8 mouse cellular contexts compared by ENCODE assay signal in the genomic region with DNA sequence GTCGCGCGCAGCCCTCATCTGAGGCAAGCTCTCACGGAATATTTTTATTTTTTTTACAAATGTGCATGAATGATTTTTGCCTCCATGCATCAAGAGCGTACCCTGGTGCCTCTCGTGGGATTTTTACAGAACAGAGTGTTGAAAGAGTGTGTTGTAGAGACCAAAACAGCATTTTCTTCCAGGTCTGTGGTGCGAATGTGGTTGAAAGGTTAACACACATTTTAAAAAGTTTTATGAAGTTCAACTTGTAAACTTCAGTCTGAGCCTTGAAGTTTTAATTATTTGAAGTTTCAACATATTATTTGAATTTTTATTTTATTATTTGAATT. TPM values are rescaled to one million over a fixed set of nuclear protein-coding genes. Genes with fewer than 3 reads are reported as not detected.
DNase-seq lines count a peak whose midpoint lies in the region; ATAC-seq and TF ChIP-seq lines count a peak whose summit lies in the region.

No protein-coding gene starts in this region.

- H3K9me3 ChIP-seq in CH12.LX (replicated peaks; ENCODE audit: low read length): no peaks in the 10 kb centered on the region
- no peaks in the 10 kb centered on the region for H3K9me3 ChIP-seq in forebrain, embryonic 15.5 days
- H3K9me3 ChIP-seq in liver, embryonic 16.5 days (replicated peaks; ENCODE audit: control insufficient read depth, low read length): no peaks in the 10 kb centered on the region

- H3K4me1 ChIP-seq in heart, adult 2 months (ENCODE audit: control insufficient read depth, insufficient read depth, low read length): peaks cover 1% of the 10 kb centered on the region; the same call in 1 of the 2 replicates
- peaks cover 5 to 23% of the 10 kb centered on the region in 2 experiments for H3K4me1 ChIP-seq in CH12.LX (ENCODE audit: control insufficient read depth in 1 of 2, insufficient read depth in 2 of 2)
- peaks cover 25% of the 10 kb centered on the region for H3K4me1 ChIP-seq in forebrain, embryonic 15.5 days
- H3K4me1 ChIP-seq in liver, embryonic 16.5 days (ENCODE audit: control insufficient read depth, low read depth, low read length): peaks cover 32% of the 10 kb centered on the region

- dilution Hi-C loops in CH12.LX (cut with MboI; ENCODE audit: extremely low pct_ligation_motif_present, extremely low pct_unique_long_range_greater_than_20kb, low sequenced_read_pairs): no loop called here

- H3K9ac ChIP-seq in heart, adult 2 months (ENCODE audit: low read depth, low read length): peak overlapping the region; percentile 25; the same call in 1 of the 2 replicates
- peak overlapping the region; percentile 59 for H3K9ac ChIP-seq in CH12.LX (ENCODE audit: insufficient read depth, low read depth)
- H3K9ac ChIP-seq in forebrain, embryonic 15.5 days (replicated peaks): peak overlapping the region; percentile 67
- peak overlapping the region; percentile 47 for H3K9ac ChIP-seq in liver, embryonic 16.5 days (ENCODE audit: low read depth, low read length)

- H3K36me3 ChIP-seq in heart, adult 2 months (ENCODE audit: control insufficient read depth, insufficient read depth, low read length): no peaks in the 10 kb centered on the region
- peaks cover 27 to 36% of the 10 kb centered on the region in 2 experiments for H3K36me3 ChIP-seq in CH12.LX (replicated peaks in 1 of 2; ENCODE audit: control insufficient read depth in 1 of 2, insufficient read depth in 1 of 2, low read length in 1 of 2)
- peaks cover 26% of the 10 kb centered on the region for H3K36me3 ChIP-seq in forebrain, embryonic 15.5 days
- 0 out of 2 replicates have a peak, but pooled peaks cover 3% of the 10 kb centered on the region for H3K36me3 ChIP-seq in liver, embryonic 16.5 days (ENCODE audit: control insufficient read depth, insufficient read depth)

- peak overlapping the region; percentile 72 for H3K27ac ChIP-seq in heart, adult 2 months
- H3K27ac ChIP-seq in CH12.LX (ENCODE audit: insufficient read depth, low read depth): no peak overlapping the region
- peak overlapping the region; percentile 82 for H3K27ac ChIP-seq in forebrain, embryonic 15.5 days (replicated peaks)
- H3K27ac ChIP-seq in liver, embryonic 16.5 days (ENCODE audit: low read length): peak overlapping the region; percentile 80

- 0% methylated on average over 7 of the region's 7 CpGs for WGBS in heart, adult 2 months
- WGBS in forebrain, embryonic 15.5 days: 1% methylated on average over 7 of the region's 7 CpGs
- 0% methylated on average over 7 of the region's 7 CpGs for WGBS in liver, embryonic 16.5 days (ENCODE audit: insufficient replicate concordance)

- H3K4me2 ChIP-seq in CH12.LX (ENCODE audit: insufficient read depth, low read depth, poor library complexity, severe bottlenecking): peak overlapping the region; percentile 44
- H3K4me2 ChIP-seq in forebrain, embryonic 15.5 days (replicated peaks): peak overlapping the region; percentile 82
- H3K4me2 ChIP-seq in liver, embryonic 16.5 days (ENCODE audit: low read depth, low read length): peak overlapping the region; percentile 83

- H3K27me3 ChIP-seq in heart, adult 2 months (ENCODE audit: control insufficient read depth, insufficient read depth, low read length): no peaks in the 10 kb centered on the region
- H3K27me3 ChIP-seq in CH12.LX (replicated peaks): no peaks in the 10 kb centered on the region
- H3K27me3 ChIP-seq in forebrain, embryonic 15.5 days: no peaks in the 10 kb centered on the region
- H3K27me3 ChIP-seq in liver, embryonic 16.5 days (ENCODE audit: control insufficient read depth, insufficient read depth, low read depth, low read length): no peaks in the 10 kb centered on the region

- DNase-seq in heart, adult 2 months: no peak
- no peak for DNase-seq in heart, postnatal 14 days
- DNase-seq in CH12.LX (ENCODE audit: extremely low read depth): no peak
- no peak for DNase-seq in gastrocnemius, postnatal 4 days (ENCODE audit: low spot score in 2 of 2)
- no peak for DNase-seq in Muller cell, postnatal 12 days (ENCODE audit: inconsistent ontology term)
- DNase-seq in gastrocnemius, postnatal 10 days: no peak

- no peak for TF ChIP-seq RAD21 in CH12.LX (IDR thresholded peaks at IDR 0.05; ENCODE audit: low read depth, low read length)

- in situ Hi-C loops in CH12.LX (cut with MboI; ENCODE audit: low pct_ligation_motif_present, low pct_unique_long_range_greater_than_20kb, low sequenced_read_pairs): loop anchor here (10.0 kb wide), 1 partner anchor 1379 kb away; the partner anchor contains the start of genes Hist1h2ag, Hist1h2bj and Hist1h4i

- peak; percentile 71 for ATAC-seq in forebrain, embryonic 15.5 days (replicated peaks)
- ATAC-seq in liver, embryonic 16.5 days (ENCODE audit: low read depth): no peak

- peak overlapping the region; percentile 74 for H3K4me3 ChIP-seq in heart, adult 2 months
- H3K4me3 ChIP-seq in CH12.LX (replicated peaks in 1 of 3; ENCODE audit: low read depth in 2 of 3, low read length in 2 of 3, poor library complexity in 1 of 3): peak overlapping the region; percentile 55 to 93 (median 84)
- peak overlapping the region; percentile 64 for H3K4me3 ChIP-seq in forebrain, embryonic 15.5 days
- peak overlapping the region; percentile 75 for H3K4me3 ChIP-seq in liver, embryonic 16.5 days (ENCODE audit: low read depth, low read length)

- no peak for TF ChIP-seq CTCF in heart, adult 2 months (IDR thresholded peaks at IDR 0.05)
- TF ChIP-seq CTCF in CH12.LX (conservative IDR thresholded peaks at IDR 0.05 in 1 of 2, IDR thresholded peaks at IDR 0.05 in 1 of 2; ENCODE audit: low read depth in 2 of 2, low read length in 2 of 2): no peak

- intact Hi-C loops in heart, adult 2 months (cut with DNase I): loop anchor here (1.0 to 5.0 kb wide), 2 partner anchors 174 to 338 kb away; partner anchors contain the start of genes Hist1h1a, Hist1h3a and Hist1h4a
- intact Hi-C loops in heart, postnatal 14 days (cut with DNase I): no loop called here

- TF ChIP-seq POLR2A in heart, adult 2 months (IDR thresholded peaks at IDR 0.05; ENCODE audit: insufficient read depth, low read depth, low read length): 0 out of 2 replicates have a peak, but pooled peaks have one; percentile 46
- no peak for TF ChIP-seq POLR2A in CH12.LX (IDR thresholded peaks at IDR 0.05; ENCODE audit: low read depth, low read length)

- no peaks in the 10 kb centered on the region for H3K79me2 ChIP-seq in heart, adult 2 months (replicated peaks; ENCODE audit: control insufficient read depth, insufficient read depth, low read length)
- peaks cover 24% of the 10 kb centered on the region for H3K79me2 ChIP-seq in CH12.LX (replicated peaks; ENCODE audit: control insufficient read depth, extremely low read depth, insufficient read depth, poor library complexity, severe bottlenecking)

- no peak for TF ChIP-seq EP300 in heart, adult 2 months (IDR thresholded peaks at IDR 0.05; ENCODE audit: insufficient read depth, low read depth, low read length)
- no peak for TF ChIP-seq EP300 in CH12.LX (IDR thresholded peaks at IDR 0.05; ENCODE audit: low read length)

TF ChIP-seq in CH12.LX, 34 proteins besides CTCF, POLR2A, EP300 and RAD21:
- no peak for TF ChIP-seq MAZ (IDR thresholded peaks at IDR 0.05; ENCODE audit: low read depth, low read length)
- no peak for TF ChIP-seq ELF1 (IDR thresholded peaks at IDR 0.05; ENCODE audit: low read depth, low read length)
- no peak for TF ChIP-seq TCF12 (IDR thresholded peaks at IDR 0.05; ENCODE audit: low read depth, low read length)
- no peak for TF ChIP-seq ZNF384 (IDR thresholded peaks at IDR 0.05; ENCODE audit: low read depth, low read length)
- TF ChIP-seq MEF2A (IDR thresholded peaks at IDR 0.05; ENCODE audit: borderline replicate concordance, low read depth, low read length): no peak
- no peak for TF ChIP-seq RCOR1 (conservative IDR thresholded peaks at IDR 0.05; ENCODE audit: low read depth, low read length)
TF ChIP-seq in CH12.LX: peak in this region for 0.

RNA-seq across cellular contexts. Expression of gene Abt1, which starts 0.3 kb away (rescaled TPM):
- total RNA-seq in heart, adult 2 months (2021): 1 to 10 TPM; 3.9 to 5.1 TPM
- 2.4 and 3.1 TPM in 2 replicates for polyA plus RNA-seq in heart, adult 2 months (2012; rRNA removed)
- total RNA-seq in heart, postnatal 14 days (2021): 1 to 10 TPM; 4.5 to 5.0 TPM
- 10.1 and 13.1 TPM in 2 replicates for total RNA-seq in CH12.LX (2012; rRNA removed)
- 14.4 and 15.4 TPM in 2 replicates for total RNA-seq in CH12.LX (2014; rRNA removed)
- polyA plus RNA-seq in CH12.LX (2012; ENCODE audit: insufficient read length, low read depth): 11.7 and 12.9 TPM in 2 replicates
- 13.0 and 13.2 TPM in 2 replicates for polyA plus RNA-seq in forebrain, embryonic 15.5 days (2015; fragmentation: Nextera tagmentation; extraction: Ambion mirVana)
- polyA plus RNA-seq in liver, embryonic 16.5 days (2015; fragmentation: Nextera tagmentation; extraction: Ambion mirVana): 4.5 TPM in 2 replicates
- 1 to 10 TPM; 6.2 to 6.6 TPM for total RNA-seq in gastrocnemius, postnatal 4 days (2021)
- 1 to 10 TPM; 4.8 to 5.3 TPM for total RNA-seq in gastrocnemius, postnatal 10 days (2021)

RNA-seq across cellular contexts. Expression of gene Btn1a1, which starts 41.7 kb away (rescaled TPM):
- not detected for total RNA-seq in heart, adult 2 months (2021)
- 0.20 TPM in 1 of 2 replicates, not detected in the other for polyA plus RNA-seq in heart, adult 2 months (2012; rRNA removed)
- total RNA-seq in heart, postnatal 14 days (2021): not detected
- total RNA-seq in CH12.LX (2012; rRNA removed) (0.38 and 0.51 TPM in 2 replicates), CH12.LX (2014; rRNA removed) (0.20 TPM in 2 replicates)
- polyA plus RNA-seq in CH12.LX (2012; ENCODE audit: insufficient read length, low read depth): 0.08 and 0.21 TPM in 2 replicates
- 0.05 and 0.08 TPM in 2 replicates for polyA plus RNA-seq in forebrain, embryonic 15.5 days (2015; fragmentation: Nextera tagmentation; extraction: Ambion mirVana)
- polyA plus RNA-seq in liver, embryonic 16.5 days (2015; fragmentation: Nextera tagmentation; extraction: Ambion mirVana): 1.9 and 2.0 TPM in 2 replicates
- not detected for total RNA-seq in gastrocnemius, postnatal 4 days (2021)
- total RNA-seq in gastrocnemius, postnatal 10 days (2021): not detected

RNA-seq across cellular contexts. Expression of gene Zfp322a, which starts 55.0 kb away (rescaled TPM):
- total RNA-seq in heart, adult 2 months (2021): 10 to 100 TPM; 14.8 to 15.8 TPM
- 1.5 and 5.3 TPM in 2 replicates for polyA plus RNA-seq in heart, adult 2 months (2012; rRNA removed)
- 10 to 100 TPM; 18.8 to 21.7 TPM for total RNA-seq in heart, postnatal 14 days (2021)
- 10.3 and 12.3 TPM in 2 replicates for total RNA-seq in CH12.LX (2012; rRNA removed)
- 17.7 and 20.0 TPM in 2 replicates for total RNA-seq in CH12.LX (2014; rRNA removed)
- polyA plus RNA-seq in CH12.LX (2012; ENCODE audit: insufficient read length, low read depth): 10.3 and 10.5 TPM in 2 replicates
- polyA plus RNA-seq in forebrain, embryonic 15.5 days (2015; fragmentation: Nextera tagmentation; extraction: Ambion mirVana): 58.3 and 60.9 TPM in 2 replicates
- polyA plus RNA-seq in liver, embryonic 16.5 days (2015; fragmentation: Nextera tagmentation; extraction: Ambion mirVana): 12.0 and 13.1 TPM in 2 replicates
- total RNA-seq in gastrocnemius, postnatal 4 days (2021): 10 to 100 TPM; 17.8 to 20.8 TPM
- total RNA-seq in gastrocnemius, postnatal 10 days (2021): 10 to 100 TPM; 13.2 to 20.8 TPM
